Mouse (Mus musculus) megakaryocyte, embryonic 14.5 days (primary cell): ENCODE results near the gene Gosr2. TPM values are rescaled to one million over a fixed set of nuclear protein-coding genes. Genes with fewer than 3 reads are reported as not detected.

ENCODE experiments used
- H3K27me3 ChIP-seq: replicated peaks from 2 replicates; pipeline ENCODE3; 2012; ENCODE audit warnings: inconsistent platforms
- H3K36me3 ChIP-seq: replicated peaks from 2 replicates; pipeline ENCODE3; 2012; ENCODE audit warnings: low read length, inconsistent platforms, mixed read lengths
- H3K4me1 ChIP-seq: 2 replicates; pipeline ENCODE4 v1.6.1; 2012; ENCODE audit warnings: inconsistent platforms
- H3K4me3 ChIP-seq: replicated peaks from 2 replicates; pipeline ENCODE3; 2012; ENCODE audit warnings: moderate library complexity, mild to moderate bottlenecking, inconsistent platforms
- H3K9me3 ChIP-seq: 2 replicates; pipeline ENCODE4 v1.6.1; 2012; ENCODE audit warnings: inconsistent platforms
- FLI1 ChIP-seq: IDR thresholded peaks from 2 replicates; pipeline ENCODE4 v1.6.1; 2012; ENCODE audit warnings: low read length, inconsistent platforms, mixed read lengths
- GATA1 ChIP-seq: IDR thresholded peaks from 3 replicates; pipeline ENCODE4 v1.6.1; 2012; ENCODE audit warnings: mixed read lengths, low read length, inconsistent platforms, borderline replicate concordance
- polyA plus RNA-seq: library from polyadenylated mRNA; stranded (reverse); fragments of >175 nt; gene quantifications from 2 replicates; pipeline ENCODE4 v1.2.3, GENCODE M21; 2012; ENCODE audit warnings: low replicate concordance; ENCODE audit not compliant: insufficient read depth

Gene Gosr2
- polyA plus RNA-seq, 1 experiment = 7.8 TPM

DNA sequence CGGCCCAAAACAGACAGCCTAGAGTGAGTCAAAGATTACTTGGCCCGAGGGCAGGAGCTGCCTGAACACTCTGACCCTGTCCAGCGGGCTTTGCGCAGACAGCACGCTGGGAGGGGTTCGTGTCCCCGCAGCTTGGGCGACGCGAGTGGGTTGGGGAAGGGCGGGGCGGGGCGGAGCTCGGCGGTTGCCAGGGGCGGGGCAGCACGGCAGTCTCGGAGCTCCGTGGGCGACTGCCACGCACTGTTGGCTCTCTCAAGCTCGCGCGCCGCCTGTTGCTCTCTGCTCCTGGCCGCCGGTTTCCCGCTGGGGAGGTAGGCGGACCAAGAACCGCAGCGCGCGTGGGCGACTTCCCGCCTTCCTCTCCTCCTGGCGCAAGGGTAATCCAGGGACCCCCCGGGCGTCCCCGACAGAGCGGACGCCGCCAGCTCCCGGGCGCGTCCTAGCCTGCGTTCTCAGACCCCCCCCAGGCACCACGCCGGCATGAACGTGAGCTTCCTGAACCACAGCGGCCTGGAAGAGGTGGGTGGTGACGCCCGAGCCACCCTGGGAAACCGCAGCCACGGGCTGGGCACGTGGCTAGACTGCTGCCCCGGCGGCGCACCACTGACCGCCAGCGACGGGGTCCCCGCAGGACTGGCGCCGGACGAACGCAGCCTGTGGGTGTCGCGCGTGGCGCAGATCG lies 48.3 kb downstream of the Gosr2 start, which contains the start of gene Rprml:
TSS of gene Rprml (plus strand) at position 270 of the 682 bp plus-strand sequence.
- TF ChIP-seq GATA1 (no peak), FLI1 (no peak)
- Histone ChIP-seq H3K4me1 (peaks cover 23% of the 10 kb centered on the region), H3K9me3 (peaks cover 24% of the 10 kb centered on the region), H3K27me3 (peaks cover 95% of the 10 kb centered on the region), H3K36me3 (no peaks in the 10 kb centered on the region), H3K4me3 (peak within 1 kb of the TSS; percentile 85)

DNA sequence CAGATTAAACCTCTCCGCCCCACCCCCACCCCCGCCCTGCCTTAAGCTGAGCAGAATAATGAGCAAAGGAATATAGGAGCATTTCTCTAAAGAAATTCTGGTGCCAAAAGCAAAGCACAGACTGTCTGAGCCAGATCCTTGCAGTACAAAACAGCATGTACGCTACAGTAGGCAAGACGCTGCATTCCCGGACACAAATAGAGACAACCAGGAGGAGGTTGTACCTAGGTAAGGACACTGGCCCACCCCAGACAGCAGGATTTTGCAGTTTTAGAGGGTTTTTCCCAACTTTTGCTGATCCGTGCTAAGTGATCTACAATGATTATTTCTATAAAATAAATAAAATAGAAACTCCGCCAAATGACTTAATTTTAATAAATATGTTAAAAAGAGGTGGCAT lies 49.0 kb downstream of the Gosr2 start:
- TF ChIP-seq FLI1 = no peak
- TF ChIP-seq GATA1 = no peak
- Histone ChIP-seq H3K4me1 (peaks cover 23% of the 10 kb centered on the region), H3K36me3 (no peaks in the 10 kb centered on the region), H3K9me3 (peaks cover 31% of the 10 kb centered on the region), H3K4me3 (no peak overlapping the region), H3K27me3 (peaks cover 92% of the 10 kb centered on the region)

DNA sequence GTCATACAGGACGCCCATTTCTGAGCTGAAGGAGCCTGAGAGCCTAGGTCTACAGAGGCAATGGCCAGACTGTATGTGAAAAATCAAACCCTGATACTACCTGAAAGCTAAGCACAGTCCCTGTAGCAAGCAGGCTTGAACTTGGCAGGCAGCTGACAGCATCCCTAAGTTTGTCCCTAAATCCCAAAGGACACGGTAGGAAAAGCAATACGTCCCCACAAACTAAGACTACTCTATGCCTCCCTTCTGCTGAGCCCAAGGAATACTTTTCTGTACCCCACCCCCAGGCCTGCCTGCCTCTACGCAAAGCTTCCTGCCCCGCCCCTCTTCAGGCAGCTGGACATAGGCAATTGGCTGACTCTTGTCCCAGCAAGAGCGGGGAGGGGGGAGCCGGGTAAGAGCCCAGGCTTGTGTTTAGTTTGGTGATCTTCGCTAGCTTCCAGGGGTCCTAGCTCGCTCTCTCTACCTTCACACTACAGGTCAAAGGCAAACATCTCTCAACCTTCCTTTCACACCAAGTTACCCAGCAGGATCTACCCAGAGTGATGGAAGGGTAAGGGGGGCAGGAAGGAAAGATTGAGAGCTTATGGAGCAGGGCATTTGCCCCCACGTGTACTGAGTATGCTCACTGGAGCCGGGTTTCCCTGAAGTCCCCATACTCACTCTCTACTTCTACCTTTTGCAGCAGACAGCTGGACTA lies 49.6 kb downstream of the Gosr2 start:
- H3K36me3 ChIP-seq = no peaks in the 10 kb centered on the region
- H3K27me3 ChIP-seq = peaks cover 92% of the 10 kb centered on the region

DNA sequence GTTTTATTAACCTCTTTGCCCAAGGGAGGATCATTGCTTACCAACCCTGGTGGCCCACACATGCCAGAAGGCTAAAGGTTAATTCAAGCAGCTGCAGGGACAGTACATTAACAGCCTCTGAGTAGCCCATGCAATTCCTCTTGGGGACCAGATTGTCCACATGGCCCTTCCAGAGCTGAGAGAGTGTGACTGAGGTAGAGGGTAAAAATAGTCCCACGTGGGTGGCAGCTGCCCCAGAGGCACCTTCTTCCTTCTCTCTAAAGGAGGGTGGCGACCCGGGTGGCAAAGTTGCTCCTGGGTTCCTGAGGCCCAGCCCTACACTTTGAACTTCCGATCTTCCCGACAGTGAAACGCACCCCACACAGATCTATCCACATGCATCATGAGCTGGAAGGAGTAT lies 51.4 kb downstream of the Gosr2 start:
- H3K4me3 ChIP-seq = no peak overlapping the region
- H3K27me3 ChIP-seq = peaks cover 90% of the 10 kb centered on the region
- H3K36me3 ChIP-seq = no peaks in the 10 kb centered on the region
- no peak for TF ChIP-seq GATA1
- TF ChIP-seq FLI1 = no peak
- peaks cover 23% of the 10 kb centered on the region for H3K4me1 ChIP-seq
- peaks cover 36% of the 10 kb centered on the region for H3K9me3 ChIP-seq

More for the DNA sequence above, 49.6 kb downstream of the Gosr2 start:
- H3K4me3 ChIP-seq = no peak overlapping the region
- peaks cover 36% of the 10 kb centered on the region for H3K9me3 ChIP-seq
- H3K4me1 ChIP-seq = peaks cover 23% of the 10 kb centered on the region
- no peak for TF ChIP-seq GATA1
- TF ChIP-seq FLI1 = no peak

DNA sequence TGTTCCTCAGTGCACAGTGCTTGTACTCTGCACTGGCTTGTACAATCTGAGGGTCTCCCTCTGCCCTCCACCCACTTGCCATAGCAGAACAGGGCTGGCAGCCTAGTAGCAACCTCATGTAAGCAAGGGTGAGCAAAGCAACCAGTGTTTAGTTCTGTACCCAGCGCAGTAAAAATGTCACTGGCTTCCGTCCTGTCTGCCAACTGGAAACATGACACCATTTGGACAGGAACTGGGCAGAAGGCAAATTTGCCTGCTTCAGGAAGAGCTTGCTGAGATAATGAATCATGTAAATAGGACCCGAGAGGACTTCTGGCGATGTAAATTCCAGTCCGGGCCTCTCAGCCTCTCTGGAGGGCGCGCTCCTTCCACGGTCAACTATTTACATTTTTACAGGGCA lies 52.0 kb downstream of the Gosr2 start:
- Histone ChIP-seq H3K4me3 (no peak overlapping the region), H3K4me1 (peaks cover 23% of the 10 kb centered on the region), H3K27me3 (peaks cover 90% of the 10 kb centered on the region), H3K9me3 (peaks cover 36% of the 10 kb centered on the region), H3K36me3 (no peaks in the 10 kb centered on the region)
- no peak for TF ChIP-seq GATA1
- no peak for TF ChIP-seq FLI1

DNA sequence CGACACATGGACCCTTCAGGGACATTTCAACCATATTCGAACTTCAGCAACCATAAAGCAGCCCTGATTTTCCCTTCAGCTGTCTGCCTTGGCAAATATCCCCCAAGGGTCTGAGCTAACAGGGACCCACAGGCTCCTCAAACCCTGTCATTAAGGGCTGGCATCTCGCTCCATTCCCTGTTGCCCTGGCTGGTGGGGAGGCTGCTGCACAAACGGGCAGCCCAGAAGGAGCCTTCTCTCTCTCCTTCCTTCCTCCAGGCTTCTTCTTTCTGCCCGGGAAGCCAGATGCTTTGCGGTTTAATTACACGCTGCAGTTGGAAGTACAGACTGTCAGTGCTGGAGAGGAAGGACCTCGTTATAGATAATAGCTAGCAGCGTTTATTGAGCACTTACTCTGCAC lies 54.5 kb downstream of the Gosr2 start:
- Histone ChIP-seq H3K36me3 (no peaks in the 10 kb centered on the region), H3K4me1 (peaks cover 13% of the 10 kb centered on the region), H3K4me3 (no peak overlapping the region), H3K27me3 (peaks cover 87% of the 10 kb centered on the region), H3K9me3 (peaks cover 40% of the 10 kb centered on the region)
- TF ChIP-seq GATA1 (no peak), FLI1 (no peak)

DNA sequence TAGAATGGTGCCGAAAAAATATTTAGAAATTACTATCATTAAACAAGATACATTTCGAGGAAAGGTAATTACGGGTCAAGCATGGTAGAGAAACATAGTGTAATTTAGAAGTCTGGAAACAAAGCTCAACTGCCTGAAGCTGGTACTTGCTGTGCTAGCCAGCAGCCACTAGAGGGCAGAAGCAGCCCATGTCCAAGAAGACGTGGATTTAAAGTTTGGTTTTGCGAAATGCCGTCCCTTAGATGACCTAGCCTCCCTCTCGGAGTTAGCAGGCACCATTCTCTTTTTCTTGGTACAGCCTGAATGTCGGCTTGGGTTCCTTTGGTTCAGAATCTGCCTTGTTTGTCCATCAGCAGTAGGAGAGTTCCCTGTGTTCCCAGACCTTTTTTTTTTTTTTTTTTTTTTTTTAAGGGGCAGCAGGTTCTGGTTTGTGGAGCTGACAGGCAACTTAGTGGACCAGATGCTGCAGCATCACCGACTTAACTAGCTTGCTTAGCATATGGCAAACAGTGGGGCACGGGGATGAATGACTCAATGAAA lies 58.2 kb downstream of the Gosr2 start:
- 0 out of 2 replicates have a peak, but pooled peaks cover 5% of the 10 kb centered on the region for H3K4me1 ChIP-seq
- no peaks in the 10 kb centered on the region for H3K36me3 ChIP-seq
- TF ChIP-seq FLI1 (no peak), GATA1 (no peak)
- H3K4me3 ChIP-seq = no peak overlapping the region
- peaks cover 16% of the 10 kb centered on the region for H3K9me3 ChIP-seq
- H3K27me3 ChIP-seq = peaks cover 80% of the 10 kb centered on the region

DNA sequence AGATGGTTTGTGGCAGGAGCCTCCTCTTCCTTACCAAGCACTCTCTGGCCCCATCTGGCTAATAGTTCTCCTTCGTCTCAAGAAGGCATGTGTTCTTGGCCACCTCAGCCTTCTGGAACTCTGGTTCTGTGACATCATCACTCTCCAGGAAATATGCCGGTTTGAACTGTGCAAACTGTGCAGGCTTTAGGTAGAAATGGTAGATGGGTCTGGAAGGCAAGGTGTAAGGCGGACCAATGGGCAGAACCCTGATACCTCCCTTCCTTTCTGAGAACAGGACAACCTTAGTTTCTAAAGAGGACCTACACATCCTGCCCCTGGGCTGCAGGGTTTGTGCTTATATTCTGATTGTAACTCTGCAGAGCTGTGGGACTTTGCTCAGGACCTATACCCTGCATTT lies 58.9 kb downstream of the Gosr2 start, which contains the start of gene Lyzl6:
TSS of gene Lyzl6 (minus strand) at position 101 of the 400 bp plus-strand sequence.
- Histone ChIP-seq H3K4me1 (0 out of 2 replicates have a peak, but pooled peaks cover 5% of the 10 kb centered on the region), H3K9me3 (peaks cover 9% of the 10 kb centered on the region), H3K4me3 (no peak within 1 kb of the TSS), H3K36me3 (no peaks in the 10 kb centered on the region), H3K27me3 (peaks cover 82% of the 10 kb centered on the region)
- no peak for TF ChIP-seq GATA1
- no peak for TF ChIP-seq FLI1

DNA sequence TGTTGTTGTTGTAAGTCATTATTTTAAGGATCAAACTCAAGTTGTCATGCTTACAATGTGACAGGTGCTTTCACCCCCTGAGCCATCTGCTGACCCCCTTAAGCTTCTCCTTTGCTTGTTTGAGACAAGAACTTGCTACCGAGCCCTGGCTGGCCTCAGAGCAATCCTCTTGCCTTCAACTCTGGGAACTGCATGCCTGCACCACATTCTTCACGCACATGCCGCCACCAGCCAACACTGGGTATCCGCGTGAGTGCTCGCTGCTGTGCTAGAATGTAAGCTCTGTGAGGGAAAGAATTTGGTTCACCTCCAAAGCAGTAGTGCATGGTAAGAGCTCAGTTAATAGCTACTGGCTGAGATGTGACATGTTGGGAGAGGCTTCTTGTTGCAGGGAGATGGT lies 61.4 kb downstream of the Gosr2 start:
- Histone ChIP-seq H3K27me3 (peaks cover 76% of the 10 kb centered on the region), H3K4me3 (no peak overlapping the region), H3K4me1 (0 out of 2 replicates have a peak, but pooled peaks cover 5% of the 10 kb centered on the region), H3K9me3 (peaks cover 14% of the 10 kb centered on the region), H3K36me3 (no peaks in the 10 kb centered on the region)
- no peak for TF ChIP-seq FLI1

DNA sequence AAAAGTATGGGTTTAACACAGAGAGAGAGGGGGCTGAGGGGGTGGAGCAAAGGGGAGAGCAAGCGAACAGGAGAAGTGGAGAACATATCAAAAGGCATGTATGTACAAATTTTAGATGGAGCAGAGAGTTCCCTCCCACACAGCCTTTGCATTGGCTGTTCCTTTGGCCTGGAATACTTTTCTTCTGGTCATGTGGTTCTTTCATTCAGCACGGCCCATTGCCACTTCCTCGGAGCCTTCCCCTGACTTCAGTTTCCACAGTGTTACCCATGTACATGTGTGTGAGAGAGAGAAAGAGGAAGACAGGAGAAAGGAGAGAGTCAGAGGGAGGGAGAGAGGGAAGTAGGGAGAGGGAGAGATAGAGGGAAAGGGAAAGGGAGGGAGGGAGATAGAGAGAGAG lies 62.2 kb downstream of the Gosr2 start:
- peaks cover 69% of the 10 kb centered on the region for H3K27me3 ChIP-seq
- H3K4me3 ChIP-seq = no peak overlapping the region
- H3K36me3 ChIP-seq = no peaks in the 10 kb centered on the region
- no peak for TF ChIP-seq FLI1
- TF ChIP-seq GATA1 = no peak
- H3K9me3 ChIP-seq = peaks cover 14% of the 10 kb centered on the region
- 0 out of 2 replicates have a peak, but pooled peaks cover 5% of the 10 kb centered on the region for H3K4me1 ChIP-seq
